Mouse (Mus musculus): Measurements from ENCODE around the gene Krit1.

- TF ChIP-seq CTCF (IDR thresholded peaks at IDR 0.05; ENCODE audit: low read depth, low read length): no peak
- no peak for TF ChIP-seq EP300 (IDR thresholded peaks at IDR 0.05; ENCODE audit: insufficient read depth, low read depth, low read length)
These were observed 15.4 kb upstream of the Krit1 start for GRCm38 (mm10) chr5:3787548-3787947.
